Mouse (Mus musculus) forebrain, postnatal 0 days (tissue): Measurements from ENCODE around the gene Avl9. TPM values are rescaled to one million over a fixed set of nuclear protein-coding genes. Genes with fewer than 3 reads are reported as not detected.

ENCODE experiments used
- ATAC-seq: fragments of 200-750 bp; cut with Nextera tagmentation; 2 replicates; pipeline ENCODE4 v1.8.0; 2017; ENCODE audit warnings: mild to moderate bottlenecking, moderate library complexity
- DNase-seq: peaks from one replicate; pipeline ENCODE4 v3.0.0-alpha.2; 2015
- H3K27ac ChIP-seq: fragments of 300-500 bp; sonication (generic); 2 replicates; pipeline ENCODE4 v1.5.1; 2014; ENCODE audit warnings: low read depth, mild to moderate bottlenecking, antibody characterized with exemption, low read length, moderate library complexity, mixed read lengths
- H3K27me3 ChIP-seq: fragments of 300-500 bp; sonication (generic); 2 replicates; pipeline ENCODE4 v1.6.1; 2014; ENCODE audit warnings: mild to moderate bottlenecking, low read length, mixed read lengths; ENCODE audit not compliant: insufficient read depth
- H3K36me3 ChIP-seq: fragments of 300-500 bp; sonication (generic); 2 replicates; pipeline ENCODE4 v1.6.1; 2014; ENCODE audit warnings: mild to moderate bottlenecking, moderate library complexity; ENCODE audit not compliant: insufficient read depth
- H3K4me1 ChIP-seq: fragments of 300-500 bp; sonication (generic); 2 replicates; pipeline ENCODE4 v1.6.1; 2014; ENCODE audit warnings: antibody characterized with exemption; ENCODE audit not compliant: insufficient read depth
- H3K4me2 ChIP-seq: fragments of 300-500 bp; sonication (generic); 2 replicates; pipeline ENCODE4 v1.6.1; 2014; ENCODE audit warnings: low read depth, mild to moderate bottlenecking, moderate library complexity
- H3K4me3 ChIP-seq: fragments of 300-500 bp; sonication (generic); 2 replicates; pipeline ENCODE4 v1.5.1; 2014; ENCODE audit warnings: low read depth, low read length, mixed read lengths
- H3K9ac ChIP-seq: fragments of 300-500 bp; sonication (generic); 2 replicates; pipeline ENCODE4 v1.6.1; 2014; ENCODE audit warnings: mild to moderate bottlenecking
- H3K9me3 ChIP-seq: fragments of 300-500 bp; sonication (generic); 2 replicates; pipeline ENCODE4 v1.6.1; 2016; ENCODE audit warnings: low read length
- CTCF ChIP-seq: sonication (generic); IDR thresholded peaks from 2 replicates; pipeline ENCODE4 v1.5.1; 2016; ENCODE audit warnings: antibody characterized with exemption, control low read depth, low read depth
- WGBS: fragments of 180-500 bp; shearing (Covaris S2); extraction: QIAGEN DNeasy Blood & Tissue Kit; methylation state at CpG from one replicate; pipeline ENCODE4 v1.1.7; 2014; 5-methylcytosine and 5-hydroxymethylcytosine counted together
- polyA plus RNA-seq: library from polyadenylated mRNA; unstranded; fragments of >200 nt; fragmentation: Nextera tagmentation; extraction: Ambion mirVana; gene quantifications from 2 replicates; pipeline ENCODE4 v1.2.1, GENCODE M21; 2015
- total RNA-seq: library from RNA; depleted of rRNA; stranded (reverse); fragments of >200 nt; gene quantifications from 2 replicates; pipeline ENCODE4 v1.2.3, GENCODE M21; 2014

The Avl9 gene
- total and polyA plus RNA-seq, 2 experiments from 2014 or later, result 19.9 to 66.1 TPM

GRCm38 (mm10) chr6:56715270-56715666, 569 bp downstream of the Avl9 start:
- peak overlapping the region; percentile 88 for H3K4me3 ChIP-seq
- peak; percentile 82 for DNase-seq
- H3K27ac ChIP-seq, result peak overlapping the region; percentile 96
- no peak; the same call in 1 of the 2 replicates for ATAC-seq
- WGBS, result under 1% methylated on average over 25 of the region's 25 CpGs
- H3K9me3 ChIP-seq, result no peaks in the 10 kb centered on the region
- H3K4me2 ChIP-seq, result peak overlapping the region; percentile 64
- peaks cover 3% of the 10 kb centered on the region; the same call in 1 of the 2 replicates for H3K4me1 ChIP-seq
- H3K27me3 ChIP-seq, result no peaks in the 10 kb centered on the region
- TF ChIP-seq CTCF, result no peak
- H3K36me3 ChIP-seq, result no peaks in the 10 kb centered on the region
- H3K9ac ChIP-seq, result peak overlapping the region; percentile 90

- no peak overlapping the region for H3K9ac ChIP-seq
- no peak for TF ChIP-seq CTCF
- H3K4me3 ChIP-seq, result no peak overlapping the region
- peaks cover 6% of the 10 kb centered on the region for H3K36me3 ChIP-seq
- peaks cover 3% of the 10 kb centered on the region; the same call in 1 of the 2 replicates for H3K4me1 ChIP-seq
- no peak overlapping the region for H3K4me2 ChIP-seq
- ATAC-seq (no peak), DNase-seq (no peak)
- no peaks in the 10 kb centered on the region for H3K9me3 ChIP-seq
- no peaks in the 10 kb centered on the region for H3K27me3 ChIP-seq
- no peak overlapping the region for H3K27ac ChIP-seq
- 79% methylated on average over 1 of the region's 1 CpGs for WGBS
Measured at GRCm38 (mm10) chr6:56719071-56719470, 4.4 kb downstream of the Avl9 start.

DNA sequence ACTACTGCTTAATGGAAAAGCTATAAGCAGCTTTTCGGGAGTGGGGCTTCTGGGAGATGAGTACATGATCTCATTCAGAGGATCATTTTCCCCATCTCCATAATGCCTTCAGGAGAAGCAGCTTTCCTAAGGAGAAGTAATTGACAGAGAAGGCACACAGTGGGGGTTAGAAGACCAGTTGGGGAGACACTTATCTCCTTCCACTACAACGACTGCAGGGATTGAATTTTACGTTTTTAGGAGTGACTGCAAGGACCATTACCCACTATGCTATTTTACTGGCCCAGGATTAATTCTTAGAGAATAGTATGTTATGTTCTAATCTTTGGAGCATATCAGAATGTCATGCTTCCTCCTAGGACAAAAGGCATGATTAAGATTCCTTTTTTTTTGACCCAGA, 6.2 kb downstream of the Avl9 start:
- Histone ChIP-seq H3K4me3 (no peak overlapping the region), H3K27ac (no peak overlapping the region), H3K36me3 (peaks cover 14% of the 10 kb centered on the region), H3K4me2 (no peak overlapping the region), H3K9ac (no peak overlapping the region), H3K27me3 (no peaks in the 10 kb centered on the region), H3K4me1 (peaks cover 3% of the 10 kb centered on the region; the same call in 1 of the 2 replicates), H3K9me3 (no peaks in the 10 kb centered on the region)
- no peak for TF ChIP-seq CTCF
- ATAC-seq (no peak), DNase-seq (no peak)
- WGBS, result 58% methylated on average over 3 of the region's 3 CpGs

DNA sequence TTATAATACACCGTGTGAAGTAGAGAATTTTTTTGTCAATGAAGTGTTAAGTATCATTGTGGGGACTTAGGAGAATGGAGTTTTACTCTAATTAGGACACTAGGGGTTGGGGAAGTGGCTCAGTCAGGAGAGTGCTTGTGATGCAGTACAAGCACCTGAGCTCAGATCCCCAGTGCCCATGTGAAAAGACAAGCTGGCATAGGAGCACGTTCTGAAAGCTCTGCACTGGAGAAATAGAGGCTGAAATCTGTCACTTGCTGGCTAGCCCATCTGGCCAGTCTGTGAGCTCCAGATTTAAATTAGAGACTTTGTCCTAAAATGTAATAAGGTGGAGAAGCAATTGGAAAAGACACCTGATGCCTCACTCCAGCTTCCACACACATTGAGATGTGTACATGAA, 17.8 kb downstream of the Avl9 start:
- DNase-seq, result peak; percentile 19
- no peak overlapping the region for H3K4me3 ChIP-seq
- no peak overlapping the region for H3K9ac ChIP-seq
- H3K4me1 ChIP-seq, result no peaks in the 10 kb centered on the region
- H3K9me3 ChIP-seq, result no peaks in the 10 kb centered on the region
- H3K4me2 ChIP-seq, result no peak overlapping the region
- no peak for ATAC-seq
- H3K36me3 ChIP-seq, result peaks cover 62% of the 10 kb centered on the region
- no peak overlapping the region for H3K27ac ChIP-seq
- TF ChIP-seq CTCF, result no peak
- no peaks in the 10 kb centered on the region for H3K27me3 ChIP-seq
- 54% methylated on average over 2 of the region's 2 CpGs for WGBS

- Histone ChIP-seq H3K27ac (no peak overlapping the region), H3K9me3 (no peaks in the 10 kb centered on the region), H3K36me3 (peaks cover 11% of the 10 kb centered on the region; the same call in 1 of the 2 replicates), H3K4me3 (no peak overlapping the region), H3K4me1 (no peaks in the 10 kb centered on the region), H3K4me2 (no peak overlapping the region), H3K9ac (no peak overlapping the region), H3K27me3 (no peaks in the 10 kb centered on the region)
- 26% methylated on average over 5 of the region's 5 CpGs for WGBS
- no peak for TF ChIP-seq CTCF
- ATAC-seq (no peak), DNase-seq (peak; percentile 47)
Measured at GRCm38 (mm10) chr6:56745950-56746543, 31.3 kb downstream of the Avl9 start.

GRCm38 (mm10) chr6:56753719-56754118, 39.0 kb downstream of the Avl9 start:
- DNase-seq (no peak), ATAC-seq (no peak)
- TF ChIP-seq CTCF, result no peak
- Histone ChIP-seq H3K4me1 (no peaks in the 10 kb centered on the region), H3K4me3 (no peak overlapping the region), H3K36me3 (peaks cover 35% of the 10 kb centered on the region), H3K9ac (no peak overlapping the region), H3K27me3 (no peaks in the 10 kb centered on the region), H3K4me2 (no peak overlapping the region), H3K9me3 (no peaks in the 10 kb centered on the region), H3K27ac (no peak overlapping the region)
- 89% methylated on average over 3 of the region's 3 CpGs for WGBS

DNA sequence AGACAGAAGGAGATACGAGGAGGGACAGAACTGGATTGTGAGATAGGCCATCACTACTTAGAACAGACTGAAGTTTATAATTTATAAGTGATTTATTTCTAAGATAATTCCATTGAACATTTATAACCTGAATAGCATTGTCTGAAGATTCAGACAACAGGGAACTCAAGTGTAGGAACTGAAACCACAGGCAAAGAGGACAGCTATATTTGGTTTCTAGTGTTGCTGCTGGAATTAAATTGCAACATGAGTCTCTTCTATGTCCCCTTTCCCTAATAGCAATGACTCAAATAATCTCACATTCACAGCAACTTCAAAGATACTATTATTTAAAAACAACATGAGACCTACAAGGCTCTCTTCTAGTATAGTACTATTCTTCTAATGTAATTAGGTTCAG, 41.4 kb downstream of the Avl9 start:
- ATAC-seq, result no peak
- Histone ChIP-seq H3K4me1 (no peaks in the 10 kb centered on the region), H3K4me3 (no peak overlapping the region), H3K36me3 (peaks cover 43% of the 10 kb centered on the region), H3K4me2 (no peak overlapping the region), H3K9me3 (no peaks in the 10 kb centered on the region), H3K27me3 (no peaks in the 10 kb centered on the region), H3K27ac (no peak overlapping the region), H3K9ac (no peak overlapping the region)
- DNase-seq, result no peak
- no peak for TF ChIP-seq CTCF
- WGBS, result 94% methylated on average over 1 of the region's 1 CpGs
